Comparison of ENCODE assay signal across 8 mouse cellular contexts in the genomic region with DNA sequence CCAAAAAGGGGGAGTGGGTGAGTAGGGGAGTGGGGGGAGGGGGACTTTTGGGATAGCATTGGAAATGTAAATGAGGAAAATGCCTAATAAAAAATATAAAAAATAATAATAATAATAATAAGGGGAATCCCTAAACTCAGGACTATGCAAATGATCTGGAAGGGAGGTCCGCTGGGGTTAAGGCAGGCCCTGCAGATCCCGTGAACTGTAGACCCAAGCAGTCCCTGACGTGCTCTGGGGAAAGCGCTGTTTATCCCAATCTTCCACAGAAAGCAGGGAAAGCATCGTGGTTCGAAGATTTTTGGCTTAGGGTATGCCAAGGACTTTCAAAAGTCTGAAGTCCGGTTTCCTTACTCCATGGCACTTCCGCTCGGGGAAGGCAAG. TPM values are rescaled to one million over a fixed set of nuclear protein-coding genes. Genes with fewer than 3 reads are reported as not detected.
DNase-seq lines count a peak whose midpoint lies in the region; ATAC-seq and TF ChIP-seq lines count a peak whose summit lies in the region.
"Had no signal": no experiment of that assay in that cellular context is flagged by ENCODE, and none has a peak within 500 bp of the region (broad histone marks: within the 10 kb centered on the region; RNA-seq: fewer than 3 reads in every experiment).

No protein-coding gene starts in this region.

- H3K4me2 ChIP-seq in lung, embryonic 15.5 days: peak overlapping the region; percentile 78
- H3K4me2 ChIP-seq in forebrain, embryonic 14.5 days (ENCODE audit: low read length): peak overlapping the region; percentile 88
- peak overlapping the region; percentile 73 for H3K4me2 ChIP-seq in limb, embryonic 12.5 days

- peaks cover 28% of the 10 kb centered on the region for H3K36me3 ChIP-seq in lung, embryonic 15.5 days
- peaks cover 24% of the 10 kb centered on the region for H3K36me3 ChIP-seq in forebrain, embryonic 14.5 days (ENCODE audit: control insufficient read depth, insufficient read depth, low read length)
- H3K36me3 ChIP-seq in limb, embryonic 12.5 days: peaks cover 31% of the 10 kb centered on the region

- H3K27me3 ChIP-seq in lung, embryonic 15.5 days: no peaks in the 10 kb centered on the region
- no peaks in the 10 kb centered on the region for H3K27me3 ChIP-seq in forebrain, embryonic 14.5 days (replicated peaks; ENCODE audit: control insufficient read depth, insufficient read depth, low read length)
- H3K27me3 ChIP-seq in limb, embryonic 12.5 days: no peaks in the 10 kb centered on the region

- no peak for TF ChIP-seq CTCF in olfactory bulb, adult 2 months (IDR thresholded peaks at IDR 0.05; ENCODE audit: insufficient read depth, low read depth, low read length)

- H3K4me1 ChIP-seq in lung, embryonic 15.5 days: no peaks in the 10 kb centered on the region
- peaks cover 7% of the 10 kb centered on the region; the same call in 1 of the 2 replicates for H3K4me1 ChIP-seq in forebrain, embryonic 14.5 days (ENCODE audit: control insufficient read depth, insufficient read depth, low read length)
- no peaks in the 10 kb centered on the region; the same call in 1 of the 2 replicates for H3K4me1 ChIP-seq in limb, embryonic 12.5 days (replicated peaks)
- peaks cover 3% of the 10 kb centered on the region; the same call in 1 of the 2 replicates for H3K4me1 ChIP-seq in olfactory bulb, adult 2 months (ENCODE audit: control insufficient read depth, insufficient read depth, low read length)

- peaks cover 18% of the 10 kb centered on the region for H3K9me3 ChIP-seq in lung, embryonic 15.5 days
- peaks cover 29% of the 10 kb centered on the region for H3K9me3 ChIP-seq in forebrain, embryonic 14.5 days (replicated peaks; ENCODE audit: control insufficient read depth, low read length)
- peaks cover 33% of the 10 kb centered on the region for H3K9me3 ChIP-seq in limb, embryonic 12.5 days

- WGBS in lung, embryonic 15.5 days: 6% methylated on average over 9 of the region's 9 CpGs
- WGBS in forebrain, embryonic 14.5 days: 3% methylated on average over 9 of the region's 9 CpGs
- WGBS in limb, embryonic 12.5 days: 5% methylated on average over 9 of the region's 9 CpGs
- 2% methylated on average over 9 of the region's 9 CpGs for whole genome bisulfite sequencing in olfactory bulb, adult 2 months

- peak overlapping the region; percentile 61 for H3K4me3 ChIP-seq in lung, embryonic 15.5 days
- H3K4me3 ChIP-seq in forebrain, embryonic 14.5 days (ENCODE audit: low read depth, low read length): peak overlapping the region; percentile 62
- H3K4me3 ChIP-seq in limb, embryonic 12.5 days (replicated peaks): peak overlapping the region; percentile 63
- peak overlapping the region; percentile 74 for H3K4me3 ChIP-seq in olfactory bulb, adult 2 months (ENCODE audit: insufficient read depth, low read depth, low read length)

- peak overlapping the region; percentile 41; the same call in 1 of the 2 replicates for H3K9ac ChIP-seq in lung, embryonic 15.5 days
- peak overlapping the region; percentile 47; the same call in 1 of the 2 replicates for H3K9ac ChIP-seq in forebrain, embryonic 14.5 days (ENCODE audit: low read length)
- peak overlapping the region; percentile 65 for H3K9ac ChIP-seq in limb, embryonic 12.5 days (replicated peaks)

- ATAC-seq in lung, embryonic 15.5 days (ENCODE audit: borderline replicate concordance, extremely low read depth, low FRiP score, low TSS enrichment): peak; percentile 58
- no peak; the same call in 1 of the 2 replicates for ATAC-seq in forebrain, embryonic 14.5 days
- peak; percentile 76 for ATAC-seq in limb, embryonic 12.5 days (ENCODE audit: insufficient number of reproducible peaks, insufficient read depth, low FRiP score, low TSS enrichment, low read depth)

- H3K27ac ChIP-seq in lung, embryonic 15.5 days: peak overlapping the region; percentile 82
- no peak overlapping the region for H3K27ac ChIP-seq in forebrain, embryonic 14.5 days (ENCODE audit: low read depth, low read length)
- no peak overlapping the region; the same call in 1 of the 2 replicates for H3K27ac ChIP-seq in limb, embryonic 12.5 days
- H3K27ac ChIP-seq in olfactory bulb, adult 2 months (ENCODE audit: insufficient read depth, low read depth, low read length): 0 out of 2 replicates have a peak overlapping the region, but pooled peaks have one; percentile 70

- no peak for TF ChIP-seq POLR2A in olfactory bulb, adult 2 months (IDR thresholded peaks at IDR 0.05; ENCODE audit: insufficient read depth, low read depth, low read length)

- no peak for DNase-seq in lung, postnatal 36 days
- DNase-seq in forebrain, embryonic 14.5 days (ENCODE audit: low spot score): no peak
- no peak for DNase-seq in retina, embryonic 14.5 days (ENCODE audit: low spot score)
- DNase-seq in cerebellum, postnatal 4 days (ENCODE audit: low spot score in 2 of 2): no peak

RNA-seq across cellular contexts. Expression of gene Zfp112, which starts 0.3 kb away (rescaled TPM):
- 4.5 and 6.3 TPM in 2 replicates for polyA plus RNA-seq in lung, embryonic 15.5 days (2015; fragmentation: Nextera tagmentation; extraction: Ambion mirVana)
- 6.5 TPM in 2 replicates for polyA plus RNA-seq in forebrain, embryonic 14.5 days (2014; fragmentation: Nextera tagmentation; extraction: Ambion mirVana)
- 5.8 and 6.9 TPM in 2 replicates for polyA plus RNA-seq in limb, embryonic 12.5 days (2016; fragmentation: Nextera tagmentation; extraction: Ambion mirVana)
- polyA plus RNA-seq in olfactory bulb, adult 2 months (2012; ENCODE audit: insufficient read depth, insufficient read length, low replicate concordance, missing spikeins): not detected in 2 replicates

RNA-seq across cellular contexts. Expression of gene Zfp235, which starts 22.2 kb away (rescaled TPM):
- 16.6 and 18.5 TPM in 2 replicates for polyA plus RNA-seq in lung, embryonic 15.5 days (2015; fragmentation: Nextera tagmentation; extraction: Ambion mirVana)
- polyA plus RNA-seq in forebrain, embryonic 14.5 days (2014; fragmentation: Nextera tagmentation; extraction: Ambion mirVana): 22.8 and 26.7 TPM in 2 replicates
- polyA plus RNA-seq in limb, embryonic 12.5 days (2016; fragmentation: Nextera tagmentation; extraction: Ambion mirVana): 17.4 and 17.5 TPM in 2 replicates
- polyA plus RNA-seq in olfactory bulb, adult 2 months (2012; ENCODE audit: insufficient read depth, insufficient read length, low replicate concordance, missing spikeins): not detected in 2 replicates

RNA-seq across cellular contexts. Expression of gene Zfp180, which starts 30.0 kb away (rescaled TPM):
- 18.3 and 19.6 TPM in 2 replicates for polyA plus RNA-seq in lung, embryonic 15.5 days (2015; fragmentation: Nextera tagmentation; extraction: Ambion mirVana)
- 31.3 and 40.8 TPM in 2 replicates for polyA plus RNA-seq in forebrain, embryonic 14.5 days (2014; fragmentation: Nextera tagmentation; extraction: Ambion mirVana)
- 27.7 and 29.7 TPM in 2 replicates for polyA plus RNA-seq in limb, embryonic 12.5 days (2016; fragmentation: Nextera tagmentation; extraction: Ambion mirVana)
- not detected in 2 replicates for polyA plus RNA-seq in olfactory bulb, adult 2 months (2012; ENCODE audit: insufficient read depth, insufficient read length, low replicate concordance, missing spikeins)

RNA-seq across cellular contexts. Expression of gene Vmn1r183, which starts 58.7 kb away (rescaled TPM):
- polyA plus RNA-seq in lung, embryonic 15.5 days (2015; fragmentation: Nextera tagmentation; extraction: Ambion mirVana): not detected in 2 replicates
- not detected in 2 replicates for polyA plus RNA-seq in forebrain, embryonic 14.5 days (2014; fragmentation: Nextera tagmentation; extraction: Ambion mirVana)
- polyA plus RNA-seq in limb, embryonic 12.5 days (2016; fragmentation: Nextera tagmentation; extraction: Ambion mirVana): not detected in 2 replicates
- polyA plus RNA-seq in olfactory bulb, adult 2 months (2012; ENCODE audit: insufficient read depth, insufficient read length, low replicate concordance, missing spikeins): not detected in 2 replicates
- polyA plus RNA-seq: urinary bladder, adult 2 months had no signal

Comparison
In these comparisons a context has a peak if more than half of its experiments do, and no peak if none do; other contexts are left out.
1. H3K27ac ChIP-seq: peak in lung, embryonic 15.5 days (single experiment) and olfactory bulb, adult 2 months (single experiment); none in forebrain, embryonic 14.5 days (single experiment) and limb, embryonic 12.5 days (single experiment).
2. RNA of gene Zfp235, which starts 22.2 kb away (polyA plus RNA-seq): 22.8 to 26.7 TPM in forebrain, embryonic 14.5 days, 16.6 to 18.5 TPM in lung, embryonic 15.5 days and 17.4 to 17.5 TPM in limb, embryonic 12.5 days; not detected in olfactory bulb, adult 2 months; every median in the first group is over 10 times any median in the second.
3. RNA of gene Zfp180, which starts 30.0 kb away (polyA plus RNA-seq): 31.3 to 40.8 TPM in forebrain, embryonic 14.5 days, 27.7 to 29.7 TPM in limb, embryonic 12.5 days and 18.3 to 19.6 TPM in lung, embryonic 15.5 days; not detected in olfactory bulb, adult 2 months; every median in the first group is over 10 times any median in the second.
4. Peak in every context shown above with its lines, with median percentiles within 50 percentile points of each other: H3K4me2 ChIP-seq, H3K4me3 ChIP-seq and H3K9ac ChIP-seq.